Mouse (Mus musculus): ENCODE results near the gene Megf8.

Megf8 gene

GRCm38 (mm10) chr7:25316532-25317445, at the start of gene Megf8:
Megf8 (plus strand) TSS chr7:25317164.
- in situ Hi-C loops (cut with MseI, MboI), result no loop called here

- in situ Hi-C loops (cut with MseI, MboI), result no loop called here
Measured at GRCm38 (mm10) chr7:25267301-25267750, 49.6 kb upstream of the Megf8 start, which contains the start of gene Cic. Cic (plus strand) TSS chr7:25267704.

GRCm38 (mm10) chr7:25267751-25268463, 49.1 kb upstream of the Megf8 start:
- in situ Hi-C loops (cut with MseI, MboI), result no loop called here

GRCm38 (mm10) chr7:25268588-25268987, 48.4 kb upstream of the Megf8 start:
- in situ Hi-C loops (cut with MseI, MboI), result no loop called here

GRCm38 (mm10) chr7:25269029-25269428, 47.9 kb upstream of the Megf8 start:
- in situ Hi-C loops (cut with MseI, MboI), result no loop called here

GRCm38 (mm10) chr7:25269545-25270271, 47.3 kb upstream of the Megf8 start:
- in situ Hi-C loops (cut with MseI, MboI), result no loop called here

- in situ Hi-C loops (cut with MseI, MboI), result no loop called here
Measured at GRCm38 (mm10) chr7:25270652-25271633, 46.0 kb upstream of the Megf8 start.

GRCm38 (mm10) chr7:25271651-25272444, 45.1 kb upstream of the Megf8 start:
- in situ Hi-C loops (cut with MseI, MboI), result no loop called here

GRCm38 (mm10) chr7:25272445-25273258, 44.3 kb upstream of the Megf8 start:
- in situ Hi-C loops (cut with MseI, MboI), result no loop called here

GRCm38 (mm10) chr7:25273259-25274241, 43.4 kb upstream of the Megf8 start:
- in situ Hi-C loops (cut with MseI, MboI), result no loop called here

GRCm38 (mm10) chr7:25274571-25274970, 42.4 kb upstream of the Megf8 start:
- in situ Hi-C loops (cut with MseI, MboI), result no loop called here

- in situ Hi-C loops (cut with MseI, MboI), result loop anchor here (5.0 kb wide), 2 partner anchors 33 to 38 kb away; partner anchors contain the start of gene Gsk3a (in 1 of the 2)
Measured at GRCm38 (mm10) chr7:25274996-25275395, 42.0 kb upstream of the Megf8 start.

GRCm38 (mm10) chr7:25275555-25276298, 41.2 kb upstream of the Megf8 start:
- in situ Hi-C loops (cut with MseI, MboI), result loop anchor here (5.0 kb wide), 2 partner anchors 33 to 38 kb away; partner anchors contain the start of gene Gsk3a (in 1 of the 2)

- in situ Hi-C loops (cut with MseI, MboI), result loop anchor here (5.0 kb wide), 2 partner anchors 35 to 40 kb away; partner anchors contain the start of gene Gsk3a (in 1 of the 2)
Measured at GRCm38 (mm10) chr7:25277405-25277804, 39.6 kb upstream of the Megf8 start.

- in situ Hi-C loops (cut with MseI, MboI), result loop anchor here (5.0 kb wide), 2 partner anchors 36 to 41 kb away; partner anchors contain the start of gene Gsk3a (in 1 of the 2)
Measured at GRCm38 (mm10) chr7:25277998-25278340, 39.0 kb upstream of the Megf8 start.

- in situ Hi-C loops (cut with MseI, MboI), result loop anchor here (5.0 kb wide), 2 partner anchors 36 to 41 kb away; partner anchors contain the start of gene Gsk3a (in 1 of the 2)
Measured at GRCm38 (mm10) chr7:25278341-25279075, 38.5 kb upstream of the Megf8 start.

All from mouse trophoblast stem cell (cell line).